Mouse (Mus musculus): ENCODE results near the gene Gnmt. TPM values are rescaled to one million over a fixed set of nuclear protein-coding genes. Genes with fewer than 3 reads are reported as not detected.
A peak's percentile ranks its signal among the peaks of the same experiment; 100 is the strongest.

The Gnmt gene
- polyA plus RNA-seq (2016; fragmentation: Nextera tagmentation; extraction: Ambion mirVana) = 0.38 and 0.90 TPM in 2 replicates

DNA sequence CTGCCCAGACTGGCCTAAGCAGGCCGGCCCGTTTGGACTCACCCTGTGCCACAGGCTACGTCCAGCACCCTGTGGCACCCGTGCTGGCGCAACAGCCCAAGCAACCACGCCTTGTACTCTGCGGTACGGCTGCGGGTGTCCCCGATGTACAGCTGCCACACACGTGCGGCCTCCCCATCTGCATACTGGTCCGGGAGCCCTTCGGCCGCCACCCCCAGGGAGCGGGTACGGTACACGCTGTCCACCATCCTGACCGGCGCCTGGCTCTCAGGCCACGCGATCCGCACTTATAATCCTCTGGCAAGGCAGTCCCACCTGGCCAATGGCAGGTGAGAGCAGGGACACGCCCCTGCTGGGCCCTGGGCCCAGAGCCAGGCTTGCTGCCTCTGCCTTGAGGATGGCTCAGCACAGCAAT lies at the start of gene Gnmt:
TSS of gene Gnmt (minus strand) at position 265 of the 415 bp plus-strand sequence.
- WGBS = 14% methylated on average over 24 of the region's 24 CpGs
- no peaks in the 10 kb centered on the region for H3K9me3 ChIP-seq (replicated peaks)
- peak within 1 kb of the TSS; percentile 39 for H3K4me2 ChIP-seq
- H3K36me3 ChIP-seq = peaks cover 13% of the 10 kb centered on the region; the same call in 1 of the 2 replicates
- H3K9ac ChIP-seq = peak within 1 kb of the TSS; percentile 38; the same call in 1 of the 2 replicates
- H3K27me3 ChIP-seq (replicated peaks) = peaks cover 27% of the 10 kb centered on the region
- peaks cover 27% of the 10 kb centered on the region for H3K4me1 ChIP-seq (replicated peaks)
- H3K27ac ChIP-seq (ENCODE audit: poor library complexity, severe bottlenecking) = no peak within 1 kb of the TSS
- peak within 1 kb of the TSS; percentile 9; the same call in 1 of the 2 replicates for H3K4me3 ChIP-seq
- ATAC-seq (ENCODE audit: insufficient number of reproducible peaks, low FRiP score) = no peak

DNA sequence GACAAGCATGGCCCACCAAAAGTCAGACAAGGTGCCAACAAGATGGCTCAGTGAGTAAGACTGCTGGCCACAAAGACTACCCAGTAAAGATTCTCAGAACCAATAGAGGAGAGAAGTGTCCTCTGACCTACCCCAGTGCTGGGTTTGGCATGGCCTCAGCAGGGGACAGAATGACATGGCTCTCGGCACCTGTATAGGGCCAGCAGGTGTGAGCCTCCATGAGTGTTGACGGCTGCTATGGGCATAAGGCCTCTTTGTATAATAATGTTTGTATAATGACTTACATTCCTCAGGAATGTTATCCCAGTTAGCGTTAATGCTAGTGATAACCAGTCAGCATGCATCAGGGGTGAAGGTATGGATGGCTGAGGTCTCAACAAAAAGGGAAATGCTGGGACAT lies 47.1 kb upstream of the Gnmt start:
- no peak overlapping the region for H3K27ac ChIP-seq (ENCODE audit: poor library complexity, severe bottlenecking)
- WGBS = 72% methylated on average over 3 of the region's 3 CpGs
- no peak for ATAC-seq (ENCODE audit: insufficient number of reproducible peaks, low FRiP score)
- no peak overlapping the region for H3K4me2 ChIP-seq
- no peaks in the 10 kb centered on the region for H3K9me3 ChIP-seq (replicated peaks)
- H3K4me3 ChIP-seq = no peak overlapping the region
- H3K27me3 ChIP-seq (replicated peaks) = no peaks in the 10 kb centered on the region
- H3K4me1 ChIP-seq (replicated peaks) = peaks cover 23% of the 10 kb centered on the region
- H3K9ac ChIP-seq = no peak overlapping the region
- H3K36me3 ChIP-seq = peaks cover 66% of the 10 kb centered on the region

DNA sequence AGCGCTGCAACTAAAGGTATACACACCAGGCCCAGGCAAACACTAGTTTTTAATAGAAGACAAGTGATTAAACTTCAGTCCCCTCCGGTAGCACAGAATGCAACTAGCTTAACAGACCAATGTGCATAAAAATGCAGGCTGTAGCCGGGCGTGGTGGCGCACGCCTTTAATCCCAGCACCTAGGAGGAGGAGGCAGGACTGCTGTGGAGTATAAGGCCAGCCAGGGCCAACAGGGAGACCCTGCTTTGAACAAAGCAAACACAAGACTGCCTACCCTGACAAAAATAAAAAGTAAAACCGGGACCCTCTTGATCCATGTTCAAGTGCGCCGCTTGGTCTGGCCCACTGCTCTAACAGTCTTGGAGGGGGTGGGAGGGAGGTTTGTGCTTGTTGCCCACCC lies 46.1 kb upstream of the Gnmt start:
- Histone ChIP-seq H3K27ac (ENCODE audit: poor library complexity, severe bottlenecking) (no peak overlapping the region), H3K4me2 (no peak overlapping the region), H3K4me1 (replicated peaks) (peaks cover 17% of the 10 kb centered on the region), H3K4me3 (no peak overlapping the region), H3K9me3 (replicated peaks) (no peaks in the 10 kb centered on the region), H3K9ac (no peak overlapping the region), H3K27me3 (replicated peaks) (no peaks in the 10 kb centered on the region), H3K36me3 (peaks cover 59% of the 10 kb centered on the region)
- 93% methylated on average over 9 of the region's 9 CpGs for WGBS
- no peak for ATAC-seq (ENCODE audit: insufficient number of reproducible peaks, low FRiP score)

- WGBS = 48% methylated on average over 2 of the region's 2 CpGs
- H3K9ac ChIP-seq = no peak overlapping the region
- H3K9me3 ChIP-seq (replicated peaks) = no peaks in the 10 kb centered on the region
- peak overlapping the region; percentile 82 for H3K4me2 ChIP-seq
- H3K36me3 ChIP-seq = peaks cover 49% of the 10 kb centered on the region
- no peak overlapping the region for H3K27ac ChIP-seq (ENCODE audit: poor library complexity, severe bottlenecking)
- H3K4me1 ChIP-seq (replicated peaks) = peaks cover 17% of the 10 kb centered on the region
- 0 out of 2 replicates have a peak overlapping the region, but pooled peaks have one; percentile 85 for H3K4me3 ChIP-seq
- no peaks in the 10 kb centered on the region for H3K27me3 ChIP-seq (replicated peaks)
- no peak for ATAC-seq (ENCODE audit: insufficient number of reproducible peaks, low FRiP score)
Observed at GRCm38 (mm10) chr17:46774131-46774472, 45.1 kb upstream of the Gnmt start.

- no peak for ATAC-seq (ENCODE audit: insufficient number of reproducible peaks, low FRiP score)
- WGBS = 10% methylated on average over 19 of the region's 20 CpGs
- no peaks in the 10 kb centered on the region for H3K27me3 ChIP-seq (replicated peaks)
Observed at GRCm38 (mm10) chr17:46773278-46774130, 44.5 kb upstream of the Gnmt start.

DNA sequence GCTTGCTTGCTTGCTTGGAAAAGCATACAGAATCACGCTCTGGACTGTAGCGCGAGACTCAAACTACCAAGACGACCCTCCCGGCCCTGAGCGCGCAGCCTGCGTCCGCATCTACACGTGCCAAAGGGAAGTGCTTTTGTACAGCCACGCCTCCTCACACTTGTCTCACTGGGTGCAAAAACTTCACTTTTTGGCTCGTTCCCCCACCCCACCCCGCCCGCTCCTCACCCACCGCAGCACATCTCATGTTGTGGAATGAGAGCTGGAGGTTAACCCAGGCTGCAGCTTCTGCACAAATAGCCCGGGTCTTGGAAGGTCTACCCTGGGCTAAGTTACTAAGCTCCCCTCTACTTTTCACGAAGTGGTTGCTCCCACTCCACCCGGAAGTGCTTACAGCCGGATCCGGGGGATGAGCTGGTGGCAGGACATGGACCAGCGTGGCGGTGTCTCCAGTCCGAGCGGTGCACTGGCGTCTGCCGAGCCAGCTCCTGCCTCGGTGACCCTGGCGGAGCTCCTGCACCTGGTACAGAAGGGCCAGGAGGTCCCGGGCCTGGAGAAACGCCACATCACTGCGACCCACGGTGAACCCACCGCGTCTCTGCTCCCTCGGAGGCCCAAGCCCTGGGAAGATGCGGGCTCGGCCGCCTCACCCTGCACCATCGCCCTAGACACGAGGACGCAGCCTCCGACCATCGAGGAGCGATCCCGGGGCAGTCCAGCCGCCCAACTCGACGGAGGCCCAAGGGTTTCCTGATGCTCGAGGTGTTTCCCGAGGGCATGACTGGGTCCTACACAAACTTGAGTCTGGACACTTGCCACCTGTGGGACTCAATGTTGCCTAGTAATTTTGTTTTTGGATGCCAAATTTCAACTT lies 43.7 kb upstream of the Gnmt start, which contains the start of gene 2310039H08Rik:
TSS of gene 2310039H08Rik (plus strand) at position 232 of the 874 bp plus-strand sequence.
- Histone ChIP-seq H3K4me2 (peak within 1 kb of the TSS; percentile 82), H3K9me3 (replicated peaks) (no peaks in the 10 kb centered on the region), H3K4me1 (replicated peaks) (peaks cover 17% of the 10 kb centered on the region), H3K9ac (peak within 1 kb of the TSS; percentile 83), H3K36me3 (peaks cover 35% of the 10 kb centered on the region), H3K4me3 (peak within 1 kb of the TSS; percentile 85), H3K27ac (ENCODE audit: poor library complexity, severe bottlenecking) (peak within 1 kb of the TSS; percentile 68), H3K27me3 (replicated peaks) (no peaks in the 10 kb centered on the region)
- ATAC-seq (ENCODE audit: insufficient number of reproducible peaks, low FRiP score) = peak; percentile 89
- under 1% methylated on average over 50 of the region's 50 CpGs for WGBS

More at GRCm38 (mm10) chr17:46773278-46774130, 44.5 kb upstream of the Gnmt start:
- no peaks in the 10 kb centered on the region for H3K9me3 ChIP-seq (replicated peaks)
- peaks cover 17% of the 10 kb centered on the region for H3K4me1 ChIP-seq (replicated peaks)
- peak overlapping the region; percentile 83 for H3K9ac ChIP-seq
- H3K4me2 ChIP-seq = peak overlapping the region; percentile 82
- H3K36me3 ChIP-seq = peaks cover 43% of the 10 kb centered on the region
- peak overlapping the region; percentile 68 for H3K27ac ChIP-seq (ENCODE audit: poor library complexity, severe bottlenecking)
- H3K4me3 ChIP-seq = peak overlapping the region; percentile 85

DNA sequence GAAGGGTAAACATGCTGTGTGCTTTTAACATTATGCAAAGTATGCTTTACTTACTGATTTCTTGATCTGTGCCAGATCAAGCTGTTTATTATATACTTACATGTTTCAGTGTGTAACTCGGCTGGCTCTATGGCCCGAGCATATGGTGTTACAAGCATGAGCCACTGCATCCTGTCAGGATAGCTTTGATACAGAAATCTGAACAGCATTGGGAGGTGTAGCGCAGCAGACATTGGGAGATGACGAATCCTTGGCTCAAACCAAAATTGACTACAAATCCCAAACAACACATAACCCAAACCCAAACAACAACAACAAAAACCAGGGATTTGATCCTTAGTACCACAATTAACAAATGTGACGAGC lies 43.1 kb upstream of the Gnmt start:
- 8% methylated on average over 5 of the region's 5 CpGs for WGBS
- peak overlapping the region; percentile 82 for H3K4me2 ChIP-seq
- ATAC-seq (ENCODE audit: insufficient number of reproducible peaks, low FRiP score) = no peak
- H3K27ac ChIP-seq (ENCODE audit: poor library complexity, severe bottlenecking) = peak overlapping the region; percentile 68
- peak overlapping the region; percentile 85 for H3K4me3 ChIP-seq
- peaks cover 28% of the 10 kb centered on the region for H3K36me3 ChIP-seq
- no peaks in the 10 kb centered on the region for H3K27me3 ChIP-seq (replicated peaks)
- H3K4me1 ChIP-seq (replicated peaks) = peaks cover 17% of the 10 kb centered on the region
- peak overlapping the region; percentile 83 for H3K9ac ChIP-seq
- no peaks in the 10 kb centered on the region for H3K9me3 ChIP-seq (replicated peaks)

DNA sequence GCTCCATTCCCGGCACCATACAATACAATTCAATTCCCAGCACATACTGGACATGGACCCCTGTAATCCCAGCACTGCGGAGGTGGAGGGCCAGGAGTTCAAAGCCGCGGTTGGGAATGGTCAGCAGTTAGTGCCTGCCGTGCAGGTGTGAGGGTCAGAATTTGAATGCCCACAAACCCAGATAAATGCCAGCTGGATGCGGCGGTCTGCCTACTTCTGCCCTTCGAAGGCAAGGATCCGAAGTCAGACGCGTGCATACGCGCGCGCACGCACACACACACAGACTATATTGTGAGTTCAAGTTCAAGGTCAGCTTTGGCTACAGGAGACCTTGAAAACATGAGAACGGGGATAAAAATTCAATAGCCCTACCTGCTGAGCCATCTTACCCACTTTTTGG lies 42.6 kb upstream of the Gnmt start:
- peak overlapping the region; percentile 85 for H3K4me3 ChIP-seq
- no peak for ATAC-seq (ENCODE audit: insufficient number of reproducible peaks, low FRiP score)
- H3K9ac ChIP-seq = peak overlapping the region; percentile 83
- no peak overlapping the region for H3K27ac ChIP-seq (ENCODE audit: poor library complexity, severe bottlenecking)
- H3K9me3 ChIP-seq (replicated peaks) = no peaks in the 10 kb centered on the region
- H3K4me2 ChIP-seq = peak overlapping the region; percentile 82
- peaks cover 17% of the 10 kb centered on the region for H3K4me1 ChIP-seq (replicated peaks)
- no peaks in the 10 kb centered on the region for H3K27me3 ChIP-seq (replicated peaks)
- 56% methylated on average over 17 of the region's 17 CpGs for WGBS
- H3K36me3 ChIP-seq = peaks cover 24% of the 10 kb centered on the region

DNA sequence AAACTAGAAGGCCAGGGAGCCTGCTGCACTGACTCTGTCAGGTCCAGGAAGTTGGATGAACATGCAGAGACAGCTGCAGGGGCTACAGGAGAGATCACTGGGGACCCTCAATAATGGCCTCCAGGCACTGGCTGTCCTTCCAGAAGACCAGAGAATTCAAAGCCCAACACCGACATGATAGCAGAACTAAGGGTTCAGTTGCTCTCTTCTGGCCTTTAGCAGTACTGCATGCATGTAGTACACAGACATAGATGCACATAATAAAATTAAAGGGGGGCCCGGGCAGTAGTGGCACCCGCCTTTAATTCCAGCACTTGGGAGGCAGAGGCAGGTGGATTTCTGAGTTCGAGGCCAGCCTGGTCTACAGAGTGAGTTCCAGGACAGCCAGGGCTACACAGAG lies 42.1 kb upstream of the Gnmt start:
- Histone ChIP-seq H3K4me2 (no peak overlapping the region), H3K4me1 (replicated peaks) (peaks cover 17% of the 10 kb centered on the region), H3K36me3 (peaks cover 18% of the 10 kb centered on the region), H3K27me3 (replicated peaks) (no peaks in the 10 kb centered on the region), H3K27ac (ENCODE audit: poor library complexity, severe bottlenecking) (no peak overlapping the region), H3K9me3 (replicated peaks) (no peaks in the 10 kb centered on the region), H3K9ac (no peak overlapping the region), H3K4me3 (no peak overlapping the region)
- WGBS = 81% methylated on average over 4 of the region's 4 CpGs
- ATAC-seq (ENCODE audit: insufficient number of reproducible peaks, low FRiP score) = no peak

GRCm38 (mm10) chr17:46770546-46770945 lies 41.6 kb upstream of the Gnmt start:
- no peaks in the 10 kb centered on the region for H3K9me3 ChIP-seq (replicated peaks)
- H3K9ac ChIP-seq = no peak overlapping the region
- WGBS = 88% methylated on average over 11 of the region's 11 CpGs
- H3K27ac ChIP-seq (ENCODE audit: poor library complexity, severe bottlenecking) = no peak overlapping the region
- no peak overlapping the region for H3K4me2 ChIP-seq
- peaks cover 14% of the 10 kb centered on the region for H3K36me3 ChIP-seq
- H3K4me3 ChIP-seq = no peak overlapping the region
- no peaks in the 10 kb centered on the region for H3K27me3 ChIP-seq (replicated peaks)
- ATAC-seq (ENCODE audit: insufficient number of reproducible peaks, low FRiP score) = no peak
- peaks cover 17% of the 10 kb centered on the region for H3K4me1 ChIP-seq (replicated peaks)

DNA sequence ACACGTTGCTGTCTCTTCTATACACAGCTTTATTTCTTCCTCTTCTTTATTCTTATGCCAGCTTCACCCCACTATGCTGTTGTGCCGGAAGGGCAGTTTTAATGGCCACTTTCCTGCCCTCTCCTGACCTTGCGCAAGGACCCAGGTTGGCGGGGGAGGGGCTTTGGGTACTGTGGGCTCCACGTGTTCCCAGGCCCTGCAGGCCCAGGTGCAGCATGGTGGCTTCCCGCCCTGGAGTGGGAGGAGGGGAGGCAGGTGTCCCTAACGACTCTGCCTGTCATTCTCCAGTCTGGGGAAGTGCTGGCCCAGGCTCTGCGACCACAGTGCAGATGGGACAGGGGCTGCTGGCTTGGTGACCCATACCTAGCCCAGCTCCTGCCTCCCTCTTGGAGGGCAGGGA lies 38.9 kb upstream of the Gnmt start:
- H3K4me1 ChIP-seq (replicated peaks) = peaks cover 6% of the 10 kb centered on the region
- H3K9me3 ChIP-seq (replicated peaks) = no peaks in the 10 kb centered on the region
- no peak overlapping the region for H3K4me3 ChIP-seq
- H3K9ac ChIP-seq = no peak overlapping the region
- H3K27me3 ChIP-seq (replicated peaks) = no peaks in the 10 kb centered on the region
- ATAC-seq (ENCODE audit: insufficient number of reproducible peaks, low FRiP score) = no peak
- H3K27ac ChIP-seq (ENCODE audit: poor library complexity, severe bottlenecking) = no peak overlapping the region
- no peak overlapping the region for H3K4me2 ChIP-seq
- H3K36me3 ChIP-seq = no peaks in the 10 kb centered on the region
- WGBS = 59% methylated on average over 8 of the region's 8 CpGs

Data from heart, embryonic 12.5 days (tissue).